Comparison of ENCODE assay signal across 10 mouse cellular contexts in the genomic region with DNA sequence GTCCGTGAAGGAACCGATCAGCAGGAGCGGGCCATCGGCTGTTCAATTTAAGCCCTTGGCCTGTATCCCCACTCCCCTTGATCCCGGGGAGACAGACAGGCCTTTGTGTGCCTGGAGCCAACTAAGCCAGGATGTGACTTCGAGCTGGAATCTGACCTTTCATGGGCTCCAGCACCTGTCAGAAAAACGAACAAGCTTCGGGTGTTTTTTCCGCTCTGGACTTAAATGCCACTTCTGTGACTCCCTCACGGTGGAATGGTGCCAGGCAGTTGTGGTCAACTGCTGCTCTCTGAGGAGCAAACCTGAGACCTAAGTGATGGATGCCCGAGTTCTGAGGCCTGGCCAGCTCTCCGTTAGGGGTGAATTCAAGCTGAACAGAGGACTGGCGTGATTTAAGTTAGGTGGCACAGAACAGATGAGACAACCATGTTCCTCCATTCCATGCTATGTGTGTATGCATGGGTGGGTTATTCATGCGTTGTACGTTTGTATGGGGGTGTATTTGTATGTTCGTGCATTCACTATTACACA.
DNase-seq lines count a peak whose midpoint lies in the region; ATAC-seq lines count a peak whose summit lies in the region.
"Had no signal": no experiment of that assay in that cellular context is flagged by ENCODE, and none has a peak within 500 bp of the region (broad histone marks: within the 10 kb centered on the region; RNA-seq: fewer than 3 reads in every experiment).

No protein-coding gene starts in this region.

- no peak for ATAC-seq in kidney, embryonic 15.5 days (replicated peaks; ENCODE audit: low FRiP score)
- peak; percentile 20; the same call in 1 of the 2 replicates for ATAC-seq in midbrain, embryonic 14.5 days (ENCODE audit: low FRiP score, low TSS enrichment)

- H3K9ac ChIP-seq in kidney, embryonic 15.5 days, result no peak overlapping the region
- no peak overlapping the region for H3K9ac ChIP-seq in midbrain, embryonic 14.5 days (replicated peaks; ENCODE audit: low read length)

- H3K4me1 ChIP-seq in kidney, embryonic 15.5 days, result 0 out of 2 replicates have a peak, but pooled peaks cover 10% of the 10 kb centered on the region
- H3K4me1 ChIP-seq in midbrain, embryonic 14.5 days (ENCODE audit: control insufficient read depth, insufficient read depth, low read length), result no peaks in the 10 kb centered on the region

- no peaks in the 10 kb centered on the region for H3K9me3 ChIP-seq in kidney, embryonic 15.5 days (replicated peaks)
- H3K9me3 ChIP-seq in midbrain, embryonic 14.5 days (ENCODE audit: control insufficient read depth, low read length), result no peaks in the 10 kb centered on the region

- WGBS in kidney, embryonic 15.5 days, result 50% methylated on average over 16 of the region's 16 CpGs
- WGBS in midbrain, embryonic 14.5 days, result 43% methylated on average over 16 of the region's 16 CpGs

- H3K4me2 ChIP-seq in kidney, embryonic 15.5 days, result no peak overlapping the region
- H3K4me2 ChIP-seq in midbrain, embryonic 14.5 days (ENCODE audit: low read length), result no peak overlapping the region

- H3K27ac ChIP-seq in kidney, embryonic 15.5 days, result no peak overlapping the region
- 0 out of 2 replicates have a peak overlapping the region, but pooled peaks have one; percentile 13 for H3K27ac ChIP-seq in midbrain, embryonic 14.5 days (replicated peaks; ENCODE audit: low read depth, low read length)
- H3K27ac ChIP-seq: macrophage had no signal

- H3K4me3 ChIP-seq in kidney, embryonic 15.5 days (replicated peaks), result no peak overlapping the region
- H3K4me3 ChIP-seq in midbrain, embryonic 14.5 days (replicated peaks; ENCODE audit: low read depth, low read length), result no peak overlapping the region

- H3K27me3 ChIP-seq in kidney, embryonic 15.5 days, result no peaks in the 10 kb centered on the region
- no peaks in the 10 kb centered on the region for H3K27me3 ChIP-seq in midbrain, embryonic 14.5 days (ENCODE audit: control insufficient read depth, insufficient read depth, low read length)

- DNase-seq in kidney, adult 9 months, result peak; percentile 24
- DNase-seq in adrenal gland, adult 8-10 months, result peak; percentile 29
- peak; percentile 72 for DNase-seq in forelimb bud, embryonic 11.5 days (ENCODE audit: low read depth, low spot score)
- peak; percentile 51 for DNase-seq in midbrain, embryonic 14.5 days
- DNase-seq in cerebellum, adult 8-10 months, result no peak
- no peak for DNase-seq in spleen, adult 12 weeks (ENCODE audit: low spot score)
- no peak for DNase-seq in thymus, postnatal 4 days
- DNase-seq: heart, adult 11 months had no signal

- H3K36me3 ChIP-seq in kidney, embryonic 15.5 days, result no peaks in the 10 kb centered on the region
- H3K36me3 ChIP-seq in midbrain, embryonic 14.5 days (ENCODE audit: control insufficient read depth, insufficient read depth, low read length), result no peaks in the 10 kb centered on the region

Comparison
In these comparisons a context has a peak if more than half of its experiments do, and no peak if none do; other contexts are left out.
1. DNase-seq: peak in kidney, adult 9 months (single experiment), adrenal gland, adult 8-10 months (single experiment), forelimb bud, embryonic 11.5 days (single experiment) and midbrain, embryonic 14.5 days (single experiment); none in cerebellum, adult 8-10 months (single experiment), spleen, adult 12 weeks (single experiment) and thymus, postnatal 4 days (single experiment).